Mouse (Mus musculus) fibroblast of lung, adult 2 months (primary cell): ENCODE data around the gene Kidins220.

Experiments used
- DNase-seq: peaks from one replicate; pipeline ENCODE4 v3.0.0-alpha.2; 2011; ENCODE audit warnings: low read depth

Kidins220 gene

DNA sequence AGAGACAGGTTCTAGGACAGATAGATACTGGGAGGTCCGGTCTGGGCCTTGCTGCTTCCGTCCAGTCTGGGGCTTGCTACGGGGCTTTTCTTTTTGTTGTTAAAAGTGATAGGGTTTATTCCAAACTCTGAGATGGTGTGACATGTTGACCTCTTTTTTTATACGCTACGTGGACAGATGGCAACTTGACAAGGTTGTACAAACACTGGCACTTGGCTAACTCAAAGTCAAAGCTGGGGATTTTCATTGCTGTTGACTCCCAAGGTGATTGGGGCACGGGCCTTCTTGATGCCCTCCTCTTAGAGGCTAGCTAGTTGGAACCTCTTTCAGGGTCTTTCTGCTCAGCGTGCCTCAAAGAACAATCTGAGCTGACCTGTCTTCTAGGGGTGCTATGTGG is 136.0 kb downstream of the Kidins220 start:
- DNase-seq, result no peak
